Mouse (Mus musculus) myocyte (in vitro differentiated cells): ENCODE measurements around the gene Wwox. TPM values are rescaled to one million over a fixed set of nuclear protein-coding genes. Genes with fewer than 3 reads are reported as not detected.

Experiments
- H3K27me3 ChIP-seq: one replicate; pipeline ENCODE4 v1.6.1; 2011; ENCODE audit not compliant: control insufficient read depth, insufficient read depth, insufficient read length
- H3K36me3 ChIP-seq: one replicate; pipeline ENCODE4 v1.6.1; 2011; ENCODE audit not compliant: control insufficient read depth, insufficient read depth
- H3K4me2 ChIP-seq: one replicate; pipeline ENCODE4 v1.6.1; 2011; ENCODE audit warnings: low read depth, control low read depth
- H3K4me3 ChIP-seq: one replicate; pipeline ENCODE4 v1.5.1; 2011; ENCODE audit warnings: mild to moderate bottlenecking, control low read depth, moderate library complexity
- H3K79me2 ChIP-seq: one replicate; pipeline ENCODE4 v1.6.1; 2011; ENCODE audit not compliant: control insufficient read depth, insufficient read depth
- H3ac ChIP-seq: one replicate; pipeline ENCODE4 v1.6.1; 2011; ENCODE audit not compliant: control insufficient read depth, insufficient read length
- CEBPB ChIP-seq: IDR thresholded peaks from 2 replicates; pipeline ENCODE4 v1.6.1; 2011; ENCODE audit warnings: mild to moderate bottlenecking, moderate library complexity; ENCODE audit not compliant: poor library complexity, insufficient read depth, severe bottlenecking
- E2F4 ChIP-seq: IDR thresholded peaks from one replicate; pipeline ENCODE4 v1.6.1; 2011; ENCODE audit warnings: mild to moderate bottlenecking, control low read depth, moderate library complexity; ENCODE audit not compliant: insufficient read depth
- MAX ChIP-seq: IDR thresholded peaks from one replicate; pipeline ENCODE4 v1.6.1; 2011; ENCODE audit warnings: low read depth, mild to moderate bottlenecking, control low read depth
- MYOD1 ChIP-seq, 3 experiments: IDR thresholded peaks; one replicate each; pipeline ENCODE4 v1.6.1; 2011; ENCODE audit warnings: control low read depth in 2 of 3, low read depth in 2 of 3, mild to moderate bottlenecking in 2 of 3, moderate library complexity in 1 of 3; ENCODE audit not compliant: insufficient read length in 2 of 3, control insufficient read depth in 1 of 3
- MYOG ChIP-seq, 3 experiments: IDR thresholded peaks; one replicate each; pipeline ENCODE4 v1.6.1; 2011; ENCODE audit warnings: control low read depth in 2 of 3, low read depth in 2 of 3, mild to moderate bottlenecking in 2 of 3; ENCODE audit not compliant: insufficient read length in 2 of 3, control insufficient read depth in 1 of 3, insufficient read depth in 1 of 3
- POLR2A ChIP-seq: IDR thresholded peaks from one replicate; pipeline ENCODE4 v1.6.1; 2011; ENCODE audit warnings: low read depth, mild to moderate bottlenecking, control low read depth, moderate library complexity; ENCODE audit not compliant: insufficient read length
- POLR2AphosphoS2 ChIP-seq: IDR thresholded peaks from one replicate; pipeline ENCODE4 v1.6.1; 2011; ENCODE audit warnings: low read depth, control low read depth; ENCODE audit not compliant: insufficient read length
- REST ChIP-seq: IDR thresholded peaks from one replicate; pipeline ENCODE4 v1.6.1; 2011; ENCODE audit warnings: mild to moderate bottlenecking, control low read depth, moderate library complexity; ENCODE audit not compliant: insufficient read depth, insufficient read length
- SRF ChIP-seq: IDR thresholded peaks from one replicate; pipeline ENCODE4 v1.6.1; 2011; ENCODE audit warnings: low read depth; ENCODE audit not compliant: control insufficient read depth, insufficient read length
- TCF12 ChIP-seq: IDR thresholded peaks from one replicate; pipeline ENCODE4 v1.6.1; 2011; ENCODE audit warnings: mild to moderate bottlenecking, control low read depth; ENCODE audit not compliant: poor library complexity, insufficient read depth, severe bottlenecking
- TCF3 ChIP-seq: IDR thresholded peaks from one replicate; pipeline ENCODE4 v1.6.1; 2011; ENCODE audit warnings: low read depth, control low read depth; ENCODE audit not compliant: insufficient read length
- USF1 ChIP-seq: IDR thresholded peaks from one replicate; pipeline ENCODE4 v1.6.1; 2011; ENCODE audit warnings: low read depth, mild to moderate bottlenecking, control low read depth, moderate library complexity
- polyA plus RNA-seq: library from polyadenylated mRNA; unstranded; fragments of >200 nt; fragmentation: generic; extraction: Trizol; gene quantifications from one replicate; pipeline ENCODE4 v1.2.1, GENCODE M21; 2012; ENCODE audit warnings: missing spikeins

Gene Wwox
- polyA plus RNA-seq, 1 experiment = 8.6 TPM

DNA sequence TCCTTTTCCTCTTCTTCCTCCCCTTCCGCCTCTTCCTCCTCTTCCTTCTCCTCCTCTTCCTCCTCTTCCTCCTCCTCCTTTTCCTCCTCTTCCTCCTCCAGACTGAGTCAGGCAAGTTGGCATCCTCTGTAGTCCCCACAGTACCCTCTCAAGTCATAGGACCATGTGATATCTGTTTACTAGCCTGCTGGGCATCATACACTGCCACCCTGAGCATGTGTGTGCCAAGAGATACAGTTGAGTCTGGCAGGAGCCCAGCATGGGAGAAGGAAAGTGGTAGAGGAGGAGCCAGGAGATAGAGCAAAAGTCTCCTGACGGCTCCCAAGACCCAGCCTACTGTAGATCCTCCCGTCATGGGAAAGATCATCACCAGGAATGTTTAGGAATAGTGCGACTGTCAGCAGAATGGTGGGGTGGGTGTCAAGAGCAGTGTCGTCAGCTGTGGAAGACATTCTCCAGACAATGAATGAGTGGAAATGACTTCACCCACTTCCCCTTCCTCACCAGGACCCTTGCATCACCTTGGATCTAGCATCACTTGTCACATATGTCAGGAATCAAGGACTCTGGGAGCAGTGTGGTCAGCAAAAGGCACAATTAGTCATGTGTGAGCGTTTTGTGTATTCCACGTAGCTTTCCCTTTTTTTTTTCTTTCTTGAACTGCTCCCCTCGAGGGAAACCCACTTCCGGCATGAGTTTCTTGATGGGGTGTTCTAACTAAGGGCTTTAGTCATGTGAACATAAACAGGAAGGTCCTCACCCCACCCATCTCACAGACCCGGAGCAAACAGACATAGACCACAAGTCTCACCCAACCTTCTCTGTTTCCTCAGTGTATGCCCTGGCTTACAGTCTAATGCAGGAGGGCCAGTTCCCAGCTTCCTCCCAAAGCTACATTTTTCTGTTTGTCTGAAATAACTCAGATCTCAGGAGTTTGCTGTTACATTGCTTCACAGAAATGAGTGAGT is 375.6 kb downstream of the Wwox start:
- TF ChIP-seq REST = no peak
- TF ChIP-seq TCF12 = no peak
- TF ChIP-seq MYOG (IDR thresholded peaks at IDR 0.05; ENCODE audit: control insufficient read depth in 1 of 3, insufficient read depth in 1 of 3, insufficient read length in 2 of 3, low read depth in 2 of 3) = no peak
- no peak for TF ChIP-seq MAX
- no peak for TF ChIP-seq SRF
- TF ChIP-seq CEBPB = no peak
- no peak for TF ChIP-seq MYOD1 (IDR thresholded peaks at IDR 0.05; ENCODE audit: control insufficient read depth in 1 of 3, insufficient read length in 2 of 3, low read depth in 2 of 3)
- TF ChIP-seq TCF3 = no peak
- TF ChIP-seq POLR2A = no peak
- TF ChIP-seq USF1 = no peak
- TF ChIP-seq POLR2AphosphoS2 = no peak
- TF ChIP-seq E2F4 = no peak
- Histone ChIP-seq H3ac (no peak overlapping the region), H3K27me3 (no peaks in the 10 kb centered on the region), H3K4me2 (no peak overlapping the region), H3K4me3 (no peak overlapping the region), H3K79me2 (no peaks in the 10 kb centered on the region), H3K36me3 (no peaks in the 10 kb centered on the region)

DNA sequence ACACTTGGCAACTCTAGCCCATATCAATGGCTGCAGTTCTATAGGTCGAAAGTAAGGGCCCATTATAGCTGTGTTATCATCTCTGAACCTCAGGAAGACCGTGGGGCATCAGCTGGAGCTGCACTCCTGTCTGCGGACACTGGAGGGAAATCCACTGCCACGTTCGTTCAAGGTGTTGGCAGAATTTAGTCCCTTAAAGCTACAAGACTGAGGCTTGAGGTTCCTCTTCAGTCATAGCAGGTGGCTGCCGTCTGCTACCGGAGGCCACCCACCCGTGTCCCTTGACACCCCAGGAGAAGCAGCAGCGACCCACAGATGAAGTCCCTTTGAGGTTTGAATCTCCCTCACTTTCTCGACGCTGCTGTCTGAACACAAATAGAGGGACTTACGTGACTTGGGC is 376.9 kb downstream of the Wwox start:
- no peaks in the 10 kb centered on the region for H3K27me3 ChIP-seq
- TF ChIP-seq USF1 = no peak
- no peak for TF ChIP-seq E2F4
- TF ChIP-seq SRF = no peak
- no peak for TF ChIP-seq MAX
- no peak for TF ChIP-seq POLR2AphosphoS2
- TF ChIP-seq MYOG (IDR thresholded peaks at IDR 0.05; ENCODE audit: control insufficient read depth in 1 of 3, insufficient read depth in 1 of 3, insufficient read length in 2 of 3, low read depth in 2 of 3) = no peak
- no peak for TF ChIP-seq POLR2A
- no peak for TF ChIP-seq REST
- TF ChIP-seq TCF12 = no peak
- TF ChIP-seq CEBPB = no peak
- no peak for TF ChIP-seq TCF3
- no peak for TF ChIP-seq MYOD1 (IDR thresholded peaks at IDR 0.05; ENCODE audit: control insufficient read depth in 1 of 3, insufficient read length in 2 of 3, low read depth in 2 of 3)

DNA sequence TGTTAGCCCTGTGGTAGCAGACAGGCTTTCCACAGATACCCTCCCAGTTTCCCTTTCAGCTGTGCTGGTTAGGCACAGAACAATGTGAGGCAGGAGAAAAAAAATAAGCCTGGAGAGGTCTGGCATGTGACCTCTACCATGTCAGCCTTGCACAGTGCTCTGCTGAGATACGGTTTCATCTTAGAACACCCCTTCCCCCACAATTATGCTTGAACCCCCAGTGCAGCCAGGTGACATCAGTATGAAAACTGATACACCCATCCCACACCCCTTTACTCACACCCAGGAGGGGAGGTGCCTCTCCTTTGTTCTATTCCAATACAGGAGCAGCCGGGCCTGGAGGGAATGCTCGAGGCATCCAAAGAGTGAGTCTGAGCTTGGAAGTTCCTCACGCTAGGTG is 377.5 kb downstream of the Wwox start:
- Histone ChIP-seq H3K27me3 (no peaks in the 10 kb centered on the region), H3ac (no peak overlapping the region), H3K4me3 (no peak overlapping the region), H3K4me2 (no peak overlapping the region), H3K79me2 (no peaks in the 10 kb centered on the region), H3K36me3 (no peaks in the 10 kb centered on the region)
- TF ChIP-seq E2F4 = no peak
- TF ChIP-seq MYOG (IDR thresholded peaks at IDR 0.05; ENCODE audit: control insufficient read depth in 1 of 3, insufficient read depth in 1 of 3, insufficient read length in 2 of 3, low read depth in 2 of 3) = no peak
- TF ChIP-seq POLR2A = no peak
- no peak for TF ChIP-seq POLR2AphosphoS2
- no peak for TF ChIP-seq MYOD1 (IDR thresholded peaks at IDR 0.05; ENCODE audit: control insufficient read depth in 1 of 3, insufficient read length in 2 of 3, low read depth in 2 of 3)
- no peak for TF ChIP-seq MAX
- TF ChIP-seq CEBPB = no peak
- no peak for TF ChIP-seq SRF
- no peak for TF ChIP-seq REST
- TF ChIP-seq USF1 = no peak
- no peak for TF ChIP-seq TCF3
- TF ChIP-seq TCF12 = no peak

More for the DNA sequence above, 376.9 kb downstream of the Wwox start:
- Histone ChIP-seq H3K4me2 (no peak overlapping the region), H3K79me2 (no peaks in the 10 kb centered on the region), H3K36me3 (no peaks in the 10 kb centered on the region), H3ac (no peak overlapping the region), H3K4me3 (no peak overlapping the region)

DNA sequence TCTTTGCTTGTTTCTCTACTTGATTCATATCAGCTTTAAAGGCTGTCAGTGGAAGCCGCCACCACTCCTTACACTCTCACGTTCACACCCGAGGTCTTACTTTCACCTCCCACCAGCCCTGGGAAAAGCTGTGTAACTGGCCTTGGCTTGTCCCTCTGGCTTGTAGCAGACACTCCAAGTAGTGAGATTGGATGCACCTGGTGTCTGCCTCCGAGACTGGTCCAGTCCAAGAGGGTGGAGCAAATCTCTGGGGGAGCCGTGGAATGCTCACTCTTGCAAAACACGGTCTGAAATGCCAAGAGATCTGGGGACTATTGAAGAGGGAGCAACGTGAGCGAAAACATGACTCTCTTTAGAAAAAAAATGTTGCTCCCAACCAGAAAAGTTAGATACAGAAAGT is 382.1 kb downstream of the Wwox start:
- no peaks in the 10 kb centered on the region for H3K27me3 ChIP-seq
- H3K4me3 ChIP-seq = no peak overlapping the region
- H3K4me2 ChIP-seq = no peak overlapping the region
- H3K36me3 ChIP-seq = no peaks in the 10 kb centered on the region
- TF ChIP-seq POLR2A (no peak), MYOG (IDR thresholded peaks at IDR 0.05; ENCODE audit: control insufficient read depth in 1 of 3, insufficient read depth in 1 of 3, insufficient read length in 2 of 3, low read depth in 2 of 3) (no peak), MYOD1 (IDR thresholded peaks at IDR 0.05; ENCODE audit: control insufficient read depth in 1 of 3, insufficient read length in 2 of 3, low read depth in 2 of 3) (no peak)
- no peak overlapping the region for H3ac ChIP-seq
- H3K79me2 ChIP-seq = no peaks in the 10 kb centered on the region

DNA sequence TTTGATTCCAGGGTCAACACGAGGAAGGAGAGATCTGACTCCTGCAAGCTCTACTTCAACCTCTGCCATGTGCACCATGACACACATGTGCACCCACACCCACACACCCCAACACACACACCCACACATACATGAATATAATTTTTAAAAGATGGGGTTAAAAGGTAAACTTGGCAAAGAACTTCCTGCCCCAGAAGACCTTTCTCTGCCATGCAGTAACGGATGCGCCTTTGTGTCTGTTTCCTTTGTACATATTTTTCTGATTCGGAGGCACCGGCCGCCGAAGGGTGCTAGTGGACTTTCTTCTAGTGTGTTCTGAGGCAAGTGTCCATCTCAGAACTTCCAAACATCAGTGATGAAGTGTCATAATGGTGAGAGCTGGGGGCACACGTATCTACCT is 386.0 kb downstream of the Wwox start:
- H3K4me2 ChIP-seq = no peak overlapping the region
- TF ChIP-seq E2F4 (no peak), POLR2A (no peak), USF1 (no peak), MYOG (IDR thresholded peaks at IDR 0.05; ENCODE audit: control insufficient read depth in 1 of 3, insufficient read depth in 1 of 3, insufficient read length in 2 of 3, low read depth in 2 of 3) (no peak), TCF12 (no peak), POLR2AphosphoS2 (no peak), MAX (no peak), SRF (no peak), REST (no peak), TCF3 (no peak), MYOD1 (IDR thresholded peaks at IDR 0.05; ENCODE audit: control insufficient read depth in 1 of 3, insufficient read length in 2 of 3, low read depth in 2 of 3) (no peak), CEBPB (no peak)
- no peaks in the 10 kb centered on the region for H3K36me3 ChIP-seq
- H3K27me3 ChIP-seq = no peaks in the 10 kb centered on the region
- no peak overlapping the region for H3ac ChIP-seq
- H3K79me2 ChIP-seq = no peaks in the 10 kb centered on the region
- H3K4me3 ChIP-seq = no peak overlapping the region
